Mouse (Mus musculus) E14TG2a.4 (cell line): ENCODE results near the gene Klhl21.

Experiments
- H3K27me3 ChIP-seq: 2 replicates; pipeline ENCODE4 v1.6.1; 2014; ENCODE audit warnings: low read length, control low read depth; ENCODE audit not compliant: insufficient read depth
- H3K36me3 ChIP-seq: 2 replicates; pipeline ENCODE4 v1.6.1; 2014; ENCODE audit warnings: low read length, control low read depth; ENCODE audit not compliant: insufficient read depth
- H3K4me1 ChIP-seq: replicated peaks from 2 replicates; pipeline ENCODE4 v1.6.1; 2014; ENCODE audit warnings: low read depth, low read length, control low read depth
- H3K4me3 ChIP-seq: replicated peaks from 2 replicates; pipeline ENCODE4 v1.5.1; 2014; ENCODE audit warnings: mild to moderate bottlenecking, low read length
- H3K9me3 ChIP-seq: 2 replicates; pipeline ENCODE4 v1.6.1; 2014; ENCODE audit warnings: low read length, control low read depth
- CTCF ChIP-seq: conservative IDR thresholded peaks from 2 replicates; pipeline ENCODE4 v1.5.1; 2014; ENCODE audit warnings: low read length
- NANOG ChIP-seq: IDR thresholded peaks from 2 replicates; pipeline ENCODE4 v1.6.1; 2014; ENCODE audit warnings: borderline replicate concordance, low read length, mixed read lengths
- POU5F1 ChIP-seq: IDR thresholded peaks from 2 replicates; pipeline ENCODE4 v1.6.1; 2014; ENCODE audit warnings: low read length, borderline replicate concordance

Gene Klhl21

GRCm38 (mm10) chr4:152067280-152067679, 58.7 kb downstream of the Klhl21 start:
- Histone ChIP-seq H3K4me3 (no peak overlapping the region), H3K4me1 (peaks cover 33% of the 10 kb centered on the region), H3K36me3 (peaks cover 5% of the 10 kb centered on the region), H3K27me3 (no peaks in the 10 kb centered on the region), H3K9me3 (no peaks in the 10 kb centered on the region)
- no peak for TF ChIP-seq CTCF
- no peak for TF ChIP-seq NANOG
- no peak for TF ChIP-seq POU5F1
